Mouse (Mus musculus): ENCODE results near the gene Snapc3.

Snapc3 gene

DNA sequence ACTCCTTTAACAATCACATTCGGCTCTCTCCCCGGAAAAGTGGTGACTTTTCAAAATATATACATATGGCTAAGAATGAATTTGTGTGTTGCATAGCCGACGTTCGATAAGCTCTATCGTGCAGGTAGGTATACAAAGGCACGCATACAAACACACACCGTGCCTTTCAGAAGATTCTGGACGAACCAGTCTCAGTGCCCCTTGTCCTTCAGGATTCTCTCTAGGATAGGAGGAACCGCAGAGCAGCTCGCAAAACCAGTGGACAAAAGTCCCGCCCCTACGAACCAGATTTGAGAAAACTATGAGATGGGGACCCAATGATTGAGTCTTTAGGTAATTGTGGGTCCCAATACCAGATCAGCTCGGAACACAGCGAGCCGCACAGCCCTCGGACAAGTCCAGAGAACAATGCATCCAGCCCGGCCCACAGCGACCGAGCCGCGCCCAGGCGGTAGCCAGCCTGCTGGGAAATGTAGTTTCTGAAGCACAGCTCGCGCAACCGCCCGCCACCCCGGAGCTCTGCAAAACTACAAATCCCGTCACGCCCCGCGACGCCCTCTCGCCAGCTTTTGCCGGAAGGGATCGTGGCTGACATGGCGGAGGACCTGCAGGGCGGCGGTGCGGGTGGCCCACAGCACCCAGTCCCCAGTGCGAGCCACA lies at the start of gene Snapc3:
Snapc3 (plus strand) TSS at position 565 of the 660 bp plus-strand sequence.
- peak; percentile 87 to 92 for DNase-seq (ENCODE audit: low spot score in 2 of 2)

DNA sequence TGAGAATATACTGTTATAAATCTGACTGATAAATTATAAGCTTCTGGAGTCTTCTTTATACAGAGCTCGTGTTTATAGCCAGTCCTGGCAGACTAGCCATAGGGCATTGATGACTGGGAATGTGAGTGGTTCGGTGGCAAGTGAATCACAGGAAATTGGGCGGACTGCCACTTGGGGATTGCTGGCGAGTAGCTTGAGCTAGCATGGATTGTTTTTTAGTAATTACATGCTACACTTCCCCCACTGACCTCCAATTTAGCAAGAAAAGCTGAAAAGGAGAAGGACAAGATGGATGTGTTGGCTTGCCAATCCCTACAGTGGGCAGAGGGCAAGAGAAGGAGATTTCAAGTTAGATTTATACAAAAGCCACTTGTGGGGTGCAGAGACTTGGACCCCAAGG lies 44.1 kb upstream of the Snapc3 start:
- no peak for DNase-seq (ENCODE audit: low spot score in 2 of 2)

- no peak for DNase-seq (ENCODE audit: low spot score in 2 of 2)
Measured at GRCm38 (mm10) chr4:83375650-83376049, 41.9 kb upstream of the Snapc3 start.

- DNase-seq (ENCODE audit: low spot score in 2 of 2), result no peak
Measured at GRCm38 (mm10) chr4:83376461-83377015, 41.0 kb upstream of the Snapc3 start.

- no peak for DNase-seq (ENCODE audit: low spot score in 2 of 2)
Measured at GRCm38 (mm10) chr4:83379036-83379435, 38.5 kb upstream of the Snapc3 start.

- DNase-seq (ENCODE audit: low spot score in 2 of 2), result no peak
Measured at GRCm38 (mm10) chr4:83379746-83380145, 37.8 kb upstream of the Snapc3 start.

DNA sequence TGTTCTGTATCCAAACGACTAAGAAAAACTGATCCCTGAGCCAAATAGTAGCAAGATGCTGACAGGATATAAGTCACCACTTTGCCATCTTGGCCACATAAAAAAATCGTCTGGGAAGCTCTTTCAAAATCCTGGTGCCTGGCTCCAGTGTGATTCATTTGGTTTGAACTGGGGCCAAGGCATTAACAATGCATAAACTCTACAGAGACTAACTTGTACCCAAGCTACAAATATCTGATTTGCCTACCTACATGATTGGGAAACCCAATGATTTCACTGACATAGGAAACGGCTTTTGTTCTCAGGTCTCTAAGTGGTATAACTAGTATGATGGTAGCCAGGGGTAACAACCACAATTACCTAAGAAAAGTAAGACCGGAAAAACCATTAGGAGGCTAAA lies 37.3 kb upstream of the Snapc3 start:
- no peak for DNase-seq (ENCODE audit: low spot score in 2 of 2)

- peak; percentile 11 to 50 for DNase-seq (ENCODE audit: low spot score in 2 of 2)
Measured at GRCm38 (mm10) chr4:83383899-83384490, 33.5 kb upstream of the Snapc3 start.

DNA sequence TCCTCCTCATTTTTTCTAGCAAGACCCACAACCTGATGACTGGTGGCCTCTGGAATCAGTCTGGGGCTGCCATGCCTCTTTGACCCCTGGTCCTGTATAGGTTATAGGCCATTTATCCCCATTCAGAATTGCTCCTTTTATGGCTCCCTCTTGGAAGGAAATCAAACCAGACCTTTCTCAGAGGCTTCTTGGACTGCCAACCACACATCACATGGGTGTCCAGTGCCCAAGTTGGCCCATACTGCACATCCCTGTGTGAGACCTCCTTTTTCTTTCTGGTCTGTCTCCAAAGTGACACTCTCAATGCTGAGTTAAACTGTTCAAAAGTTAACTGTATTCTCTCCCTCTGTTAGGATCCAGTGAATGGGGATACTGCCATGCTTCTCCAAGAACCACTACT lies 32.4 kb upstream of the Snapc3 start:
- DNase-seq (ENCODE audit: low spot score in 2 of 2), result no peak

DNA sequence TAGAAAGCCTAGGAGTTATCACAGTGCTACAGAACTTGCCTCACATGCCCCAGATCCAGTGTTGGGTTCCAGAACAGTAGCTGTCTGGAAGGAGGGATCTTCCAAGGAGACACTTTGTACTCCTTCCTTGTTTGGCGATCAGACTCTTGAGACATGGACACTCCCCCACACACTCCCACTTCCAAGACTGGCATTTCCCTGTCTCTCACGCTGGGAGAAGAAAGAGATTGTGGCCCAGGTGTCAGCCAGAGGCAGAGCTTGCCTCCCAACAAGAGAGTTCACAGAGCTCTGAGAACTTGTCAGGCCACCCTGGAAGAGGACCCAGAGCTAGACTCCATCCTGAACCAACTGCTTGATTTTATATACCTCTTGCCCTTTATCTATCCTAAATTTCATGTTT lies 27.0 kb upstream of the Snapc3 start:
- no peak for DNase-seq (ENCODE audit: low spot score in 2 of 2)

DNA sequence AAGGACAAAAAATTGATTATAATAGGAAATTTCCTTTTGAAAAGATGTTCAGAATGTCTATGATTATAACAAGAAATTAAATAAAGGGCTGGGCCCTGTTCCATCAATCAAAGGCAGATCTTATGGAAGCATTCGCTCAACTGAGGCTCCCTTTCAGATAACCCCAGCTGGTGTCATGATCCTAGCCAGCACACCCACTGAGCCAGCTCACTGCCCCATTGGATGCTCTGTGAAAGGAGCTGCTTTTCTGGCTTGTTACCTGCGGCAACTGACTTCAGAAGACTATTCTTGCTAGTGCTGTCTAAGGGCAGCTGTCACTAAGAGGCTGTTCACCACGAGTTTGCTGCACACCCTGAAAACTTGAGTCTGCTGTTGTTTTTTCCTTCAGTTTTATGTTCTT lies 25.6 kb upstream of the Snapc3 start:
- DNase-seq (ENCODE audit: low spot score in 2 of 2), result no peak

DNA sequence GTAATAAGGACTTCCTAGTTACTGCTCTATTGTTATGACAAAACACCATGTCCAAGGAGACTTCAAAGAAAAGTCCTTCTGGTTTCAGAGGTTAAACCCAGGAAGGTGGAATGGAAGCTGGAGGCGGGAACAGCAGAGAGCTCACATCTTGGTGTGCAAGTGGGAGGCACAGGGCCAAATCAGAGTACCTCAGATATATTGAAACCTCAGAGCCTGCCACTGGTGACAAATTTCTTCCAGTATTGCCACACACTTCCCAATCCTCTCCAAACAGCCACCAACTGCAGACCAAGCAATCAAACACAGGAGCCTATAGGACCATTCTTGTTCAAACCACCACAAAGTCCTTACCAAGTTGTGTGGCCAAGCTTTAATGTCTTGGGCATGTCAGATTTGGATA lies 23.8 kb upstream of the Snapc3 start:
- DNase-seq (ENCODE audit: low spot score in 2 of 2), result no peak

GRCm38 (mm10) chr4:83396346-83396745 lies 21.2 kb upstream of the Snapc3 start:
- no peak for DNase-seq (ENCODE audit: low spot score in 2 of 2)

DNA sequence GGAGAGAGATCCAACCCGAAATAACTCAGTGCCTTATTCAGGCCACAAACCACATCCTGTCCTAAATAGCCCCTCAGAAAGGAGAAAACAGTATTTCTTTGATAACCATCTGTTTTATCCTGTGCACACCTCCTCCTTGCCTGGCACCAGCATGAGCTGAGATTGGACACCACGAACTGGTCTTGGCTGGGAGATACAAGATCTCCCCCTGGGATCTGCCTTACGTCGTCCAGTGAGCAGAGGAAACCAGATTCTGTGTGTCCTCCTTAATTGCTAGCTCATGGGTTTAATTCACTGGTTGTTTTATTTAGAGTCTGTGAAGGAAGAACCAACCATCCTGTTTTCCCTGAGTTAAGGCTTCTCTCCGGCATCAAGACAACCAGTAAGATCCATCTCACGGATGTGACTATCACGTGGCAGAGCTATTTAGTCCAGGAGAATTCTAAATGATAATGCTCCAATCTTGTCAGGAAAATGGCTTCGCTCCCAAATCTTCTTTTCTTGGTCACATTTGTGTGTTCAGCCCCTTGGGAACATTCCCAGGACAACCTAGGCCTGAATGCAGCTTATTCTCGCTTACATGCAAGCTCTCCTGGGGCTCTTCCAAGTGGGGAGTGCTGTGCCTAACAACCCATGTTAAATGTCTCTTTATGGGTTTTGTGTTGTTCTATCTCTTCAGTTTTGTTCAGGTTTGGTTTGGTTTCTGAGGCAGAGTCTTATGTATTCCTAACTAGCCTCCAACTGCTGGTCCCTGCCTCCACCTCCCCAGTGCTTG lies 20.3 kb upstream of the Snapc3 start:
- no peak for DNase-seq (ENCODE audit: low spot score in 2 of 2)

GRCm38 (mm10) chr4:83398527-83398926 lies 19.0 kb upstream of the Snapc3 start:
- DNase-seq (ENCODE audit: low spot score in 2 of 2), result no peak

- no peak for DNase-seq (ENCODE audit: low spot score in 2 of 2)
Measured at GRCm38 (mm10) chr4:83400691-83401595, 16.6 kb upstream of the Snapc3 start.

DNA sequence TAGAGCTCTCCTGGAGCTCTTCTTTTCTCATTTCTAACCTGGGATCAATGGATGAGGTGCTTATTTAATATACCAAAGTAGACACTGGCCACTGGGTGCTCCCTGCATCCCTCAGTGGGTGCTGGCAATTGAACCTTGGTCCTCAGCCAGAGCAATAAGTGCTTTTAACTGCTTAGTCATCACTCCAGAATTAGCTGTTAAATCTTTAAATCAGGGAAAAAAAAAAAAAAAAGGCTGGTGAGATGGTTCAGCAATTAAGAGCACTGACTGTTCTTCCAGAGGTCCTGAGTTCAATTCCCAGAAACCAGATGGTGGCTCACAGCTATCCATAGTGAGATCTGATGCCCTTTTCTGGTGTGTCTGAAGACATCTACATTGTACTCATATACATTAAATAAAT lies 15.8 kb upstream of the Snapc3 start:
- no peak for DNase-seq (ENCODE audit: low spot score in 2 of 2)

DNA sequence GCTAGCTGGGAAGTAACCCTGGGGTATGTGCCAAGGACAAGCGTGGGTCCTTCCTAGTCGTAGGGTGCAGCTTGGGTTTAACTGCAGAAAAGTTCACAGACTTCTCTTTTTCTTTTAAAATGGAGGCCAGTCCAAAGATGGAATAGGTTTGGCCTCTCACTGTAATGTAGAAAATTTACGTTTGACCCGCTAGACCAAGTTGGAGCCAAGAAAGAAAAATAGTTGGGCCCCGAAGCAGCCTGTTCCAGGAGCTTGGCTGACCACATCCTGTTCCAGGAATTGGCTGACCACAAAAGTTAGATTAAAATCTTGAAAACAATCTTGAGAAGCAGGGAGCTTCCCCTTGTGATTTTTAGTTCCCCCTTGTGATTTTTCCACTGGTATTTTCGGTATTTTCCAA lies 9.8 kb upstream of the Snapc3 start:
- DNase-seq (ENCODE audit: low spot score in 2 of 2), result no peak

GRCm38 (mm10) chr4:83409867-83410505 lies 7.5 kb upstream of the Snapc3 start:
- no peak for DNase-seq (ENCODE audit: low spot score in 2 of 2)

DNA sequence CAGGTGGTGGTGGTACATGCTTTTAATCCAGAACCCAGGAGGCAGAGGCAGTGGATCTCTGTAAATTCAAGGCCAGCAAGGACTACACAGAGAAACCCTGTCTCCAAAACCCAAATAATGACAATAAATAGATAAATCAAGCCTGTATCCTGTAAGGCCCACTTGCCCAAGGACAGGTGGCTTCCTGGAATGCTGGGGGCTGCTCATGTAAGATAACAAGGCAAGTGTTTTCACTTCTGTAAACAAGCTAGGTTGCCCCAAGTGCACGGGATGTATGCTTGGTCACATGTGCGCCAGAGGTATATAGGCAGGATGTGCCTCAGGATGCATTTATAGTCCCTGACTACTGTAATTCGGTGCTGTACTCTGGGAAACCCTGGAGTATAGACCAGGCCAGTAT lies 5.5 kb upstream of the Snapc3 start:
- no peak for DNase-seq (ENCODE audit: low spot score in 2 of 2)

- no peak for DNase-seq (ENCODE audit: low spot score in 2 of 2)
Measured at GRCm38 (mm10) chr4:83414241-83414824, 3.2 kb upstream of the Snapc3 start.
